Mouse (Mus musculus): Measurements from ENCODE around the gene Bloc1s5. TPM values are rescaled to one million over a fixed set of nuclear protein-coding genes. Genes with fewer than 3 reads are reported as not detected.

The Bloc1s5 gene
- polyA plus RNA-seq (2015; fragmentation: Nextera tagmentation; extraction: Ambion mirVana) = 16.3 and 17.4 TPM in 2 replicates

DNA sequence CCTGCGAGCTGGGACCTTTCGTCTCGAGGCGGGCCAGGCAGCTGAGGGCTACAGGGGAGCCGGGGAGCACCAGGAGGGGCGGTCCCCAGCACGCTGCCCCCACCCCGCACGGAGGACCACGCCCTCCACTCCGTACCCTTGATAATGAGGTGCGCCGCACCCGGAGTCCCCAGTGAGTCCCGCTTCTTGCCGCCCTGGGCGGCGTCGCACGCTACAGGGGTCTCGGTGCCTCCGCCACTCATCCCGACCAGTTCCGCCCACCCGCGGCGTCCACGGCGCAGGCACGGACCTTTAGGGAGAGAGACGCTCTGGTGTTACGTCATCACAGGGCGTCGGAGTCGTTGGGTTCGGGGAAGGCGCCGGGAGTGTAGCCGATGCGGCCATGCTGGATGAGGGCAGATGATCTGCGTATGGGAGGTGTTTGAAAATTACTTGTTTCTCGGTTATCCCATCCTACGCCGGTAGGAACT lies at the start of gene Bloc1s5:
Gene Bloc1s5 (minus strand): TSS at position 310 of the 470 bp plus-strand sequence.

GRCm38 (mm10) chr13:38658528-38659280 lies 23.8 kb upstream of the Bloc1s5 start, which contains the start of gene Eef1e1:
Eef1e1 (minus strand) TSS chr13:38659058.

Other genes with a start within 250 kb of the Bloc1s5 start
- 62.1 and 74.7 TPM in 2 replicates for gene Txndc5, start 106.3 kb downstream of the Bloc1s5 start, polyA plus RNA-seq (2015; fragmentation: Nextera tagmentation; extraction: Ambion mirVana)
- 48.5 and 50.9 TPM in 2 replicates for gene Eef1e1, start 23.9 kb upstream of the Bloc1s5 start, polyA plus RNA-seq (2015; fragmentation: Nextera tagmentation; extraction: Ambion mirVana)